Mouse (Mus musculus): ENCODE results near the gene Actr5. TPM values are rescaled to one million over a fixed set of nuclear protein-coding genes. Genes with fewer than 3 reads are reported as not detected.

The Actr5 gene
- total RNA-seq, 4 experiments from 2014 or later = 10.4 to 14.3 (median 12.4) TPM

DNA sequence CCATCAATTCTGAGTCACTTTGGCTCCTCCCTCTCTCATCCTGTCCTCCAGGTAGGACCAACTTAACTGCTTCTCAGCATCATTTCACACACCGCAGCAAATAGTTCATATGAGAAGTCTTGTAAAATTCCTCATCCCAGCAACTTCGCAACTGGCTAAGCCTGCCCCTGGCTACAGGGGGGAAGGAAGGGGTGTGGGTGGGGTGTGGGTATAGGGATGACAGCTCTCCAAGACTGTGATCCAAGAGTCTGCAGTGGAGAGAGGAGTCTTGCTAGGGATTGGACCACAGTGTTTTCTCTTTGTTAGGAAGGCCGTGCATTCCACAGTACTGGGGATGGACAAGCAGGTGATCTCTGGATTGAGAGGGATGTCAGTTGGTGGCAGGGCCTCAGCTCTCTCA, 60.2 kb downstream of the Actr5 start:
- no peak for DNase-seq (ENCODE audit: low spot score in 2 of 2)

DNA sequence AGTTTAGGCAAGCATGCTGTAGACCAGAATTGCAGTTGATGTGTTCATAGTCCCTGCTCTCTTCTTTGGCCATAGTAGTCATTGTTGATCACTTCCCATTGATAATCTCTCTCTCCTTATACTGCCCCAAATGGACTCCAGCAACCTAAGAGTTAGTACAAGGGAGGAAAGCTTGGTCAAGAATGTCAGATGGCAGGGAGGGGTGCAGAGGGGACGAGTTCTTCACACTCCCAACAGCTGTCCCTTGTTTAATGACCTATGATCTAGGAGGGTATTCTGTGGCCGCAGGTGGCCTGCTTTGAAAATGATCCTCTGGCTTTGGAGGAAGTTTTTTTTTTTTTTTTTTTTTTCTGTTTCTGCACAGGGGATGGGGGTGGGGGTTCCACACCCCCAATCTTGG, 61.7 kb downstream of the Actr5 start:
- DNase-seq (ENCODE audit: low spot score in 2 of 2) = no peak

DNA sequence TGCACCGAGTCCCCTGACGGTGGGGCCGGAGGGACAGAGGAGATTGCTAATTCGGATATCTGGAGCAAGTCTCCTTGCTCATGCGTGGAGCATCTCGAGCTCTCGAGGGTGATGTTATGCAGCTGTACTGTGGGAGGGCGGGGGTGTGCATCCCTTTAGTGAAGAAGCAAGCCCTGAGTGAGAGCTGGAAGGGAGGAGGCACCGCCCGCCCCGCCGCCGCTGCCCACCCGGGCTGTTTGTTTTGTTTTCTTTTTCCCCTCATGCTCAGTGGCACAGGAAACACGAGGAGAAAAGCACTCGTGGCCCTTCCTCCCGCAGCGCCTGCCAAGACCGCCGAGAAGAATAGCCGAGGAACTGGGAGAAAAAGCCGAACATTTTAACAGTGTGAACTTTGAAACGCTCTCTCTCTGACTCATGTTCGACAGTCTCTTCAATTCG, 63.1 kb downstream of the Actr5 start:
- peak; percentile 68 to 86 for DNase-seq (ENCODE audit: low spot score in 2 of 2)

Small RNAs within 50 kb of the gene (microRNA-seq; reads per million reads assigned to microRNA genes)
- gene Mir3474 = 4.4 to 4.9 reads per million in 2 experiments

Other genes starting within 250 kb of the Actr5 start
- 100 to 1,000 TPM; 574 to 680 (median 623) TPM for gene Snhg11, start 249.2 kb upstream of the Actr5 start, total RNA-seq (2022)
- gene Ralgapb, start 215.0 kb upstream of the Actr5 start, total RNA-seq (2022) = 100 to 1,000 TPM in 3 of 4 experiments, 10 to 100 TPM in 1; 97.6 to 110 (median 106) TPM
- gene Adig, start 122.3 kb upstream of the Actr5 start, total RNA-seq (2022) = not detected
- under 1 TPM in 1 of 4 experiments, not detected in 3; 0.54 TPM for gene Arhgap40, start 112.1 kb upstream of the Actr5 start, total RNA-seq (2022)
- gene Slc32a1, start 14.1 kb upstream of the Actr5 start, total RNA-seq (2022) = 100 to 1,000 TPM; 130 to 145 (median 137) TPM
- 100 to 1,000 TPM; 130 to 163 (median 146) TPM for gene Ppp1r16b, start 40.5 kb downstream of the Actr5 start, total RNA-seq (2022)
- 1 to 10 TPM; 1.2 to 2.5 (median 1.3) TPM for gene Fam83d, start 143.2 kb downstream of the Actr5 start, total RNA-seq (2022)
- gene Dhx35, start 169.9 kb downstream of the Actr5 start, total RNA-seq (2022) = 10 to 100 TPM; 18.5 to 24.0 (median 20.4) TPM